Comparison of ENCODE assay signal across 19 mouse cellular contexts in genomic region chr6:54160677-54161076, GRCm38 (mm10).
DNase-seq lines count a peak whose midpoint lies in the region; ATAC-seq and TF ChIP-seq lines count a peak whose summit lies in the region.
"Had no signal": no experiment of that assay in that cellular context is flagged by ENCODE, and none has a peak within 500 bp of the region (broad histone marks: within the 10 kb centered on the region; RNA-seq: fewer than 3 reads in every experiment).

No protein-coding gene starts in this region.

- H3K4me2 ChIP-seq in liver, postnatal 0 days (ENCODE audit: low read depth, low read length): no peak overlapping the region
- no peak overlapping the region for H3K4me2 ChIP-seq in liver, embryonic 11.5 days
- H3K4me2 ChIP-seq: forebrain, embryonic 15.5 days; hindbrain, embryonic 15.5 days; midbrain, embryonic 15.5 days; neural tube, embryonic 13.5 days had no signal

- H3K9me3 ChIP-seq in liver, postnatal 0 days (ENCODE audit: low read length): no peaks in the 10 kb centered on the region
- no peaks in the 10 kb centered on the region for H3K9me3 ChIP-seq in liver, embryonic 11.5 days (ENCODE audit: control insufficient read depth, low read length)
- H3K9me3 ChIP-seq: forebrain, embryonic 15.5 days; hindbrain, embryonic 15.5 days; midbrain, embryonic 15.5 days; neural tube, embryonic 13.5 days had no signal

- TF ChIP-seq CTCF in liver, postnatal 0 days (IDR thresholded peaks at IDR 0.05; ENCODE audit: low read depth): no peak

- H3K36me3 ChIP-seq in liver, postnatal 0 days (replicated peaks; ENCODE audit: insufficient read depth, low read length): no peaks in the 10 kb centered on the region
- no peaks in the 10 kb centered on the region for H3K36me3 ChIP-seq in liver, embryonic 11.5 days (ENCODE audit: control insufficient read depth, insufficient read depth, low read length)
- H3K36me3 ChIP-seq: forebrain, embryonic 15.5 days; hindbrain, embryonic 15.5 days; midbrain, embryonic 15.5 days; neural tube, embryonic 13.5 days had no signal

- H3K27ac ChIP-seq in liver, postnatal 0 days (ENCODE audit: low read depth): no peak overlapping the region
- no peak overlapping the region for H3K27ac ChIP-seq in liver, embryonic 11.5 days (ENCODE audit: low read depth, low read length)
- H3K27ac ChIP-seq: forebrain, embryonic 15.5 days; hindbrain, embryonic 15.5 days; left cerebral cortex, adult 2 months; midbrain, embryonic 15.5 days; neural tube, embryonic 13.5 days had no signal

- H3K9ac ChIP-seq in liver, postnatal 0 days (replicated peaks): no peak overlapping the region
- H3K9ac ChIP-seq in liver, embryonic 11.5 days (ENCODE audit: low read depth, low read length): no peak overlapping the region
- H3K9ac ChIP-seq: forebrain, embryonic 15.5 days; hindbrain, embryonic 15.5 days; midbrain, embryonic 15.5 days; neural tube, embryonic 13.5 days had no signal

- no peaks in the 10 kb centered on the region for H3K27me3 ChIP-seq in liver, postnatal 0 days (ENCODE audit: insufficient read depth, low read length)
- H3K27me3 ChIP-seq in liver, embryonic 11.5 days (replicated peaks; ENCODE audit: control insufficient read depth, insufficient read depth, low read length): no peaks in the 10 kb centered on the region
- H3K27me3 ChIP-seq: forebrain, embryonic 15.5 days; hindbrain, embryonic 15.5 days; midbrain, embryonic 15.5 days; neural tube, embryonic 13.5 days had no signal

- DNase-seq in cerebellum, postnatal 4 days (ENCODE audit: low spot score in 2 of 2): no peak
- peak; percentile 17 for DNase-seq in liver, postnatal 0 days
- DNase-seq in liver, embryonic 11.5 days (ENCODE audit: low spot score): no peak
- DNase-seq in cerebellum, adult 9-10 months: peak; percentile 73
- no peak for DNase-seq in kidney, postnatal 4 days
- DNase-seq in right cerebral cortex, postnatal 25 days: no peak
- DNase-seq: adrenal gland, postnatal 25 days; gastrocnemius, postnatal 25 days; kidney, adult 11 months; kidney, postnatal 25 days; lung, postnatal 36 days; spleen, adult 18-20 months had no signal

- H3K4me3 ChIP-seq in liver, postnatal 0 days (ENCODE audit: low read depth, low read length): no peak overlapping the region
- no peak overlapping the region for H3K4me3 ChIP-seq in liver, embryonic 11.5 days (ENCODE audit: low read depth, low read length)
- H3K4me3 ChIP-seq: forebrain, embryonic 15.5 days; hindbrain, embryonic 15.5 days; left cerebral cortex, adult 2 months; midbrain, embryonic 15.5 days; neural tube, embryonic 13.5 days had no signal

- H3K4me1 ChIP-seq in liver, postnatal 0 days (ENCODE audit: insufficient read depth): peaks cover 25% of the 10 kb centered on the region
- H3K4me1 ChIP-seq in liver, embryonic 11.5 days (replicated peaks; ENCODE audit: control insufficient read depth, insufficient read depth, low read length): peaks cover 24% of the 10 kb centered on the region
- H3K4me1 ChIP-seq: midbrain, embryonic 15.5 days had no signal

- no peak for TF ChIP-seq EP300 in liver, postnatal 0 days (IDR thresholded peaks at IDR 0.05; ENCODE audit: low read depth)

- 57% methylated on average over 3 of the region's 3 CpGs for WGBS in liver, postnatal 0 days (ENCODE audit: insufficient replicate concordance)
- WGBS in liver, embryonic 11.5 days: 62% methylated on average over 3 of the region's 3 CpGs

- ATAC-seq in cerebellum, adult (ENCODE audit: insufficient number of reproducible peaks, low FRiP score, low TSS enrichment): peak; percentile 62; the same call in 1 of the 2 replicates
- ATAC-seq in liver, postnatal 0 days: no peak
- ATAC-seq in liver, embryonic 11.5 days (replicated peaks; ENCODE audit: low FRiP score): no peak
- ATAC-seq in megakaryocyte progenitor cell, adult 5-6 weeks (replicated peaks; ENCODE audit: poor library complexity): peak; percentile 70
- ATAC-seq: forebrain, embryonic 15.5 days; midbrain, embryonic 15.5 days had no signal

Comparison
In these comparisons a context has a peak if more than half of its experiments do, and no peak if none do; other contexts are left out.
1. DNase-seq: peak in liver, postnatal 0 days (single experiment) and cerebellum, adult 9-10 months (single experiment); none in cerebellum, postnatal 4 days (0 of 2), liver, embryonic 11.5 days (single experiment), kidney, postnatal 4 days (0 of 2) and right cerebral cortex, postnatal 25 days (single experiment).
2. ATAC-seq: peak in cerebellum, adult (single experiment) and megakaryocyte progenitor cell, adult 5-6 weeks (single experiment); none in liver, postnatal 0 days (single experiment) and liver, embryonic 11.5 days (single experiment).